ENCODE assay signal across 8 mouse cellular contexts in genomic region chr5:28316722-28317245, GRCm38 (mm10). TPM values are rescaled to one million over a fixed set of nuclear protein-coding genes. Genes with fewer than 3 reads are reported as not detected.
DNase-seq lines count a peak whose midpoint lies in the region; ATAC-seq lines count a peak whose summit lies in the region.

TSS of gene Rbm33 (plus strand) at chr5:28317121.

- no peaks in the 10 kb centered on the region for H3K9me3 ChIP-seq in hindbrain, embryonic 11.5 days (ENCODE audit: control insufficient read depth, low read length)

- DNase-seq in Muller cell, postnatal 12 days (ENCODE audit: inconsistent ontology term): peak; percentile 92
- DNase-seq in cerebellum, adult 9-11 months: peak; percentile 91
- peak; percentile 49 to 85 for DNase-seq in frontal cortex, adult 2 months (ENCODE audit: extremely low spot score in 1 of 2, low spot score in 1 of 2)
- peak; percentile 96 for DNase-seq in hindbrain, embryonic 11.5 days (ENCODE audit: low spot score)
- DNase-seq in layer of hippocampus, postnatal 10 days (ENCODE audit: low spot score in 2 of 2): peak; percentile 85 to 89
- peak; percentile 89 for DNase-seq in lung, postnatal 10 days
- peak; percentile 87 for DNase-seq in ovary, postnatal 36 days (ENCODE audit: low spot score)
- peak; percentile 88 for DNase-seq in thymus, postnatal 25 days

- peak within 1 kb of the TSS; percentile 46 for H3K4me2 ChIP-seq in hindbrain, embryonic 11.5 days (replicated peaks; ENCODE audit: low read depth, low read length)

- WGBS in hindbrain, embryonic 11.5 days: under 1% methylated on average over 66 of the region's 76 CpGs

- H3K36me3 ChIP-seq in hindbrain, embryonic 11.5 days (ENCODE audit: control insufficient read depth, insufficient read depth, low read length): no peaks in the 10 kb centered on the region

- H3K27ac ChIP-seq in hindbrain, embryonic 11.5 days (ENCODE audit: low read depth, low read length): peak within 1 kb of the TSS; percentile 99

- H3K4me3 ChIP-seq in hindbrain, embryonic 11.5 days (ENCODE audit: low read depth, low read length): peak within 1 kb of the TSS; percentile 99

- peak within 1 kb of the TSS; percentile 100 for H3K9ac ChIP-seq in hindbrain, embryonic 11.5 days (ENCODE audit: low read depth, low read length)

- no peaks in the 10 kb centered on the region for H3K27me3 ChIP-seq in hindbrain, embryonic 11.5 days (ENCODE audit: control insufficient read depth, insufficient read depth, low read length)

- no peaks in the 10 kb centered on the region for H3K4me1 ChIP-seq in hindbrain, embryonic 11.5 days (replicated peaks; ENCODE audit: control insufficient read depth, insufficient read depth, low read length)

- peak; percentile 92 for ATAC-seq in hindbrain, embryonic 11.5 days (ENCODE audit: low FRiP score)

RNA-seq across cellular contexts. Expression of gene Rbm33, which starts in this region (rescaled TPM):
- 49.1 and 52.6 TPM in 2 replicates for polyA plus RNA-seq in frontal cortex, adult 2 months (2012; rRNA removed)
- 19.2 and 32.8 TPM in 2 replicates for polyA plus RNA-seq in hindbrain, embryonic 11.5 days (2014; fragmentation: Nextera tagmentation; extraction: Ambion mirVana)
- total RNA-seq in layer of hippocampus, postnatal 10 days (2021): 10 to 100 TPM; 53.5 to 69.9 TPM

Comparison
In these comparisons a context has a peak if more than half of its experiments do, and no peak if none do; other contexts are left out.
1. Peak in every context shown above with its lines: DNase-seq, ATAC-seq, H3K4me3 ChIP-seq and H3K27ac ChIP-seq.